Mouse (Mus musculus): ENCODE data around the gene Mybpc2.

The Mybpc2 gene

GRCm38 (mm10) chr7:44461503-44462217 lies 62.8 kb downstream of the Mybpc2 start:
- DNase-seq, result no peak

GRCm38 (mm10) chr7:44460767-44461502 lies 63.5 kb downstream of the Mybpc2 start:
- no peak for DNase-seq

DNA sequence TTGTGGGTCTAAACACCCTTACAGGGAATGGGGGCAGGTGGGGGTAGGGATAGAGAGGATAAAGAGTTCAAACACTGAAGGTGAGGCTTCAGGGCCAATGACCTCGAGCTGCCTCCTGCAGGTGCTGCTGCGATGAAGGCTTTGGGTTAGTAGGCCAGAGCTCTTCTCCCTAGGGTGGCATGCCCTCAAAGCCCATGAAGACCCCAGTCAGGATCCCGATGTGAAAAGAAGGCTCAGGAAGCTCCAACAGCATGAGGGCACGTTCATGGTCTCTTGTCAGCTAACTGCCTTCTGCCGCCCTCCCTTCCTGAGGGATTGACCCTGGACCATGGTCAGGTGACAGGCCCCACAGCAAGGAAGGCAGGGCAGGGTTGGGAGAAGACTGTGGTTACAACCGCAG lies 64.4 kb downstream of the Mybpc2 start:
- no peak for DNase-seq

DNA sequence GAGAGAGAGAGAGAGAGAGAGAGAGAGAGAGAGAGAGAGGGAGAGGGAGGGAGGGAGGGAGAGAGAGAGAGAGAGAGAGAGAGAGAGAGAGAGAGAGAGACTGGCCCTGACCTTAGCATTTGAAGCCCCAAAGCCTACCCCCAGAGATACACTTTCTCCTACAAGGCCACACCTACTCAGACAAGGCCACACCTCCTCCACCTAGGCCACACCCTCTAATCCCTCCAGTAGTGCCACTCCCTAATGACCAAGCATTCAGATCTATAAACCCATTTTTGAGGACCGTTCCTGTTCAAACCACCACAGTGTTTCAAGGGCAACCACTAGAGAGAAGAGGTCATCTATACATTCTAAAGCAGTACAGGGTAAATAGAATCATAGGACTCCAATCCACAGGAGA lies 68.2 kb downstream of the Mybpc2 start:
- DNase-seq, result no peak

DNA sequence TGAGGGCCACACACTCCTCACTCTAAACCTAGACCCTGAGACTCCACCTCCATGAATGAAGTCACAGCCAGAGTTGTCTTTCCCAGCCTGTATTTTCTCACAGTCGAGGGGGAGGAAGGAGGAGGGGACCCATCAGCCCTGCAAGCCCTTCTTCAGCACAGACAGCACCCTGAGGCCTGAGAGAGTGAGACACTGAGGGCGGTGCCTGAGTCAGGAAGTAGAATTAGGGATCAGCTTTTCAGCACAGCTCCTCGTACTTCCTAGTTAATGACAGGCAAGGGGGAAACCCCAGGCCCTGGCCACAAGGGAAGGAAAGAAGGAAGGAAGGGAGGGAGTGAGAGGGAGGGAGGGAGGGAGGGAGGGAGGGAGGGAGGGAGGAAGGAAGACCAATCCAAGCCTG lies 71.2 kb downstream of the Mybpc2 start:
- DNase-seq, result no peak
